Mouse (Mus musculus) thymus, postnatal 25 days (tissue): Measurements from ENCODE around the gene Rab43.

Source experiments
- DNase-seq: peaks from one replicate; pipeline ENCODE4 v3.0.0; 2022

Rab43 gene

GRCm38 (mm10) chr6:87746059-87746458 lies 65.9 kb downstream of the Rab43 start:
- no peak for DNase-seq

- DNase-seq: no peak
Observed at GRCm38 (mm10) chr6:87745301-87745700, 66.7 kb downstream of the Rab43 start.

GRCm38 (mm10) chr6:87744632-87745031 lies 67.3 kb downstream of the Rab43 start:
- DNase-seq: no peak

- DNase-seq: no peak
Observed at GRCm38 (mm10) chr6:87743281-87743680, 68.7 kb downstream of the Rab43 start.

GRCm38 (mm10) chr6:87742804-87743203 lies 69.2 kb downstream of the Rab43 start:
- no peak for DNase-seq

- DNase-seq: no peak
Observed at GRCm38 (mm10) chr6:87741978-87742377, 70.0 kb downstream of the Rab43 start.

- no peak for DNase-seq
Observed at GRCm38 (mm10) chr6:87740496-87740895, 71.5 kb downstream of the Rab43 start.

GRCm38 (mm10) chr6:87739898-87740297 lies 72.1 kb downstream of the Rab43 start:
- no peak for DNase-seq
